Mouse (Mus musculus) hindbrain, embryonic 11.5 days (tissue): ENCODE measurements around the gene Thada. TPM values are rescaled to one million over a fixed set of nuclear protein-coding genes. Genes with fewer than 3 reads are reported as not detected.

Experiments used
- ATAC-seq: fragments of 200-750 bp; cut with Nextera tagmentation; 2 replicates; pipeline ENCODE4 v1.8.0; 2017; ENCODE audit warnings: mild to moderate bottlenecking, moderate TSS enrichment, moderate library complexity; ENCODE audit not compliant: low FRiP score
- DNase-seq: peaks from one replicate; pipeline ENCODE4 v3.0.0-alpha.2; 2015; ENCODE audit warnings: low spot score
- H3K27ac ChIP-seq: fragments of 300-500 bp; sonication (generic); 2 replicates; pipeline ENCODE4 v1.5.1; 2014; ENCODE audit warnings: mild to moderate bottlenecking, low read depth, low read length
- H3K27me3 ChIP-seq: fragments of 300-500 bp; sonication (generic); 2 replicates; pipeline ENCODE4 v1.6.1; 2014; ENCODE audit warnings: mild to moderate bottlenecking, low read length, moderate library complexity, mixed read lengths; ENCODE audit not compliant: control insufficient read depth, insufficient read depth
- H3K36me3 ChIP-seq: fragments of 300-500 bp; sonication (generic); 2 replicates; pipeline ENCODE4 v1.6.1; 2014; ENCODE audit warnings: mild to moderate bottlenecking, low read length, moderate library complexity, mixed read lengths; ENCODE audit not compliant: control insufficient read depth, insufficient read depth
- H3K4me1 ChIP-seq: fragments of 300-500 bp; sonication (generic); replicated peaks from 2 replicates; pipeline ENCODE4 v1.6.1; 2014; ENCODE audit warnings: low read length, mixed read lengths; ENCODE audit not compliant: control insufficient read depth, insufficient read depth
- H3K4me2 ChIP-seq: fragments of 300-500 bp; sonication (generic); replicated peaks from 2 replicates; pipeline ENCODE4 v1.6.1; 2014; ENCODE audit warnings: mild to moderate bottlenecking, low read depth, low read length
- H3K4me3 ChIP-seq: fragments of 300-500 bp; sonication (generic); 2 replicates; pipeline ENCODE4 v1.5.1; 2014; ENCODE audit warnings: low read depth, low read length
- H3K9ac ChIP-seq: fragments of 300-500 bp; sonication (generic); 2 replicates; pipeline ENCODE4 v1.6.1; 2014; ENCODE audit warnings: low read depth, low read length
- H3K9me3 ChIP-seq: fragments of 300-500 bp; sonication (generic); 2 replicates; pipeline ENCODE4 v1.6.1; 2016; ENCODE audit warnings: low read length; ENCODE audit not compliant: control insufficient read depth
- WGBS: fragments of 180-500 bp; shearing (Covaris S2); extraction: QIAGEN DNeasy Blood & Tissue Kit; methylation state at CpG from one replicate; pipeline ENCODE4 v1.1.7; 2014; 5-methylcytosine and 5-hydroxymethylcytosine counted together
- polyA plus RNA-seq: library from polyadenylated mRNA; unstranded; fragments of >200 nt; fragmentation: Nextera tagmentation; extraction: Ambion mirVana; gene quantifications from 2 replicates; pipeline ENCODE4 v1.2.1, GENCODE M21; 2014

Gene Thada
- polyA plus RNA-seq, 1 experiment from 2014 or later: 13.1 TPM

- DNase-seq: no peak
- Histone ChIP-seq H3K36me3 (0 out of 2 replicates have a peak, but pooled peaks cover 3% of the 10 kb centered on the region), H3K9me3 (no peaks in the 10 kb centered on the region), H3K27me3 (no peaks in the 10 kb centered on the region), H3K9ac (no peak overlapping the region), H3K4me2 (no peak overlapping the region), H3K27ac (no peak overlapping the region), H3K4me1 (no peaks in the 10 kb centered on the region), H3K4me3 (no peak overlapping the region)
- ATAC-seq: no peak
- 91% methylated on average over 6 of the region's 6 CpGs for WGBS
Measured at GRCm38 (mm10) chr17:84215264-84215960, 250.6 kb downstream of the Thada start.

- WGBS: 90% methylated on average over 3 of the region's 3 CpGs
- H3K4me3 ChIP-seq: no peak overlapping the region
- no peaks in the 10 kb centered on the region for H3K36me3 ChIP-seq
- H3K27me3 ChIP-seq: no peaks in the 10 kb centered on the region
- H3K9me3 ChIP-seq: no peaks in the 10 kb centered on the region
- H3K4me1 ChIP-seq: no peaks in the 10 kb centered on the region
- DNase-seq (no peak), ATAC-seq (no peak)
- H3K27ac ChIP-seq: no peak overlapping the region
- H3K4me2 ChIP-seq: no peak overlapping the region
- no peak overlapping the region for H3K9ac ChIP-seq
Measured at GRCm38 (mm10) chr17:84213464-84213863, 252.5 kb downstream of the Thada start.

- Histone ChIP-seq H3K9ac (no peak overlapping the region), H3K27me3 (no peaks in the 10 kb centered on the region), H3K36me3 (no peaks in the 10 kb centered on the region), H3K4me2 (no peak overlapping the region), H3K27ac (no peak overlapping the region), H3K4me1 (no peaks in the 10 kb centered on the region), H3K4me3 (no peak overlapping the region), H3K9me3 (no peaks in the 10 kb centered on the region)
- ATAC-seq (no peak), DNase-seq (no peak)
- WGBS: 97% methylated on average over 3 of the region's 3 CpGs
Measured at GRCm38 (mm10) chr17:84207611-84208010, 258.4 kb downstream of the Thada start.

GRCm38 (mm10) chr17:84206239-84206638 is 259.8 kb downstream of the Thada start:
- WGBS: 88% methylated on average over 3 of the region's 3 CpGs
- H3K9ac ChIP-seq: no peak overlapping the region
- no peaks in the 10 kb centered on the region for H3K27me3 ChIP-seq

GRCm38 (mm10) chr17:84204962-84205361 is 261.0 kb downstream of the Thada start:
- H3K4me2 ChIP-seq: no peak overlapping the region
- H3K4me3 ChIP-seq: no peak overlapping the region
- no peaks in the 10 kb centered on the region for H3K36me3 ChIP-seq
- DNase-seq: no peak
- ATAC-seq: no peak
- H3K27ac ChIP-seq: no peak overlapping the region
- H3K4me1 ChIP-seq: no peaks in the 10 kb centered on the region
- WGBS: 87% methylated on average over 5 of the region's 5 CpGs
- H3K9me3 ChIP-seq: no peaks in the 10 kb centered on the region
- H3K27me3 ChIP-seq: no peaks in the 10 kb centered on the region
- no peak overlapping the region for H3K9ac ChIP-seq

More at GRCm38 (mm10) chr17:84206239-84206638, 259.8 kb downstream of the Thada start:
- Histone ChIP-seq H3K27ac (no peak overlapping the region), H3K9me3 (no peaks in the 10 kb centered on the region), H3K4me3 (no peak overlapping the region), H3K36me3 (no peaks in the 10 kb centered on the region), H3K4me2 (no peak overlapping the region), H3K4me1 (no peaks in the 10 kb centered on the region)
- no peak for DNase-seq
- ATAC-seq: no peak

- no peak for ATAC-seq
- no peaks in the 10 kb centered on the region for H3K27me3 ChIP-seq
- H3K36me3 ChIP-seq: no peaks in the 10 kb centered on the region
- H3K4me1 ChIP-seq: no peaks in the 10 kb centered on the region
- no peaks in the 10 kb centered on the region for H3K9me3 ChIP-seq
- H3K9ac ChIP-seq: no peak overlapping the region
- no peak for DNase-seq
- H3K27ac ChIP-seq: no peak overlapping the region
- H3K4me3 ChIP-seq: no peak overlapping the region
- no peak overlapping the region for H3K4me2 ChIP-seq
- 63% methylated on average over 7 of the region's 7 CpGs for WGBS
Measured at GRCm38 (mm10) chr17:84203340-84203739, 262.7 kb downstream of the Thada start.

GRCm38 (mm10) chr17:84201183-84201582 is 264.8 kb downstream of the Thada start:
- 94% methylated on average over 5 of the region's 5 CpGs for WGBS
- ATAC-seq (no peak), DNase-seq (no peak)
- H3K9ac ChIP-seq: no peak overlapping the region
- H3K36me3 ChIP-seq: no peaks in the 10 kb centered on the region
- no peak overlapping the region for H3K27ac ChIP-seq
- H3K4me3 ChIP-seq: no peak overlapping the region
- no peaks in the 10 kb centered on the region for H3K4me1 ChIP-seq
- no peaks in the 10 kb centered on the region for H3K9me3 ChIP-seq
- H3K27me3 ChIP-seq: no peaks in the 10 kb centered on the region
- H3K4me2 ChIP-seq: no peak overlapping the region

- ATAC-seq: no peak
Measured at GRCm38 (mm10) chr17:84197912-84198344, 268.1 kb downstream of the Thada start.

GRCm38 (mm10) chr17:84196329-84196728 is 269.7 kb downstream of the Thada start:
- ATAC-seq: no peak
- Histone ChIP-seq H3K9ac (no peak overlapping the region), H3K4me1 (no peaks in the 10 kb centered on the region), H3K36me3 (no peaks in the 10 kb centered on the region), H3K4me3 (no peak overlapping the region), H3K9me3 (no peaks in the 10 kb centered on the region), H3K4me2 (no peak overlapping the region), H3K27ac (no peak overlapping the region), H3K27me3 (no peaks in the 10 kb centered on the region)
- no peak for DNase-seq

More at GRCm38 (mm10) chr17:84197912-84198344, 268.1 kb downstream of the Thada start:
- WGBS: 30% methylated on average over 4 of the region's 4 CpGs
- no peak overlapping the region for H3K27ac ChIP-seq
- no peaks in the 10 kb centered on the region for H3K36me3 ChIP-seq
- no peak overlapping the region for H3K4me3 ChIP-seq
- no peak for DNase-seq
- no peaks in the 10 kb centered on the region for H3K4me1 ChIP-seq
- no peak overlapping the region for H3K9ac ChIP-seq
- H3K27me3 ChIP-seq: no peaks in the 10 kb centered on the region
- H3K9me3 ChIP-seq: no peaks in the 10 kb centered on the region
- H3K4me2 ChIP-seq: no peak overlapping the region
